Mouse (Mus musculus) right cerebral cortex, postnatal 10 days (tissue): ENCODE measurements at regions not wholly inside any gene's neighbourhood (a gene's known extent, or its start where the extent isn't known, plus 50 kb on each side); places are given as distances from the start of the nearest gene placed in this dataset.
"Not testable (repeated sequence)": the region's sequence is repeated elsewhere in the genome, so short reads cannot be mapped to it uniquely, and the experiment has no call there.

Source experiments
- DNase-seq, 2 experiments: peaks; one replicate each; pipeline ENCODE4 v3.0.0; 2021; ENCODE audit warnings: low spot score in 2 of 2

- DNase-seq = no peak
These were observed 53.3 kb upstream of the Creb5 start for GRCm38 (mm10) chr6:53233777-53234176.

GRCm38 (mm10) chr6:53232616-53233015 lies 54.5 kb upstream of the Creb5 start:
- DNase-seq = no peak

GRCm38 (mm10) chr6:53229350-53229749 lies 57.7 kb upstream of the Creb5 start:
- no peak for DNase-seq

GRCm38 (mm10) chr6:53222104-53222503 lies 65.0 kb upstream of the Creb5 start:
- DNase-seq = no peak

- DNase-seq = no peak
These were observed 65.4 kb upstream of the Creb5 start for GRCm38 (mm10) chr6:53221668-53222005.

- peak; percentile 26 to 39 for DNase-seq
These were observed 66.0 kb upstream of the Creb5 start for GRCm38 (mm10) chr6:53220784-53221667.

GRCm38 (mm10) chr6:53218871-53219286 lies 68.2 kb upstream of the Creb5 start:
- DNase-seq = peak; percentile 27 to 40

GRCm38 (mm10) chr6:53217234-53218015 lies 69.6 kb upstream of the Creb5 start:
- DNase-seq = peak; percentile 39 to 59

GRCm38 (mm10) chr6:53216715-53217114 lies 70.4 kb upstream of the Creb5 start:
- no peak for DNase-seq

- DNase-seq = peak; percentile 43 to 51
These were observed 75.7 kb upstream of the Creb5 start for GRCm38 (mm10) chr6:53211420-53211819.

GRCm38 (mm10) chr6:53209398-53209797 lies 77.7 kb upstream of the Creb5 start:
- DNase-seq = no peak

GRCm38 (mm10) chr6:53208474-53208873 lies 78.6 kb upstream of the Creb5 start:
- DNase-seq = no peak

GRCm38 (mm10) chr6:53207781-53208180 lies 79.3 kb upstream of the Creb5 start:
- DNase-seq = no peak

- no peak for DNase-seq
These were observed 79.7 kb upstream of the Creb5 start for GRCm38 (mm10) chr6:53207361-53207760.

- peak; percentile 60 to 64 for DNase-seq
These were observed 85.7 kb upstream of the Creb5 start for GRCm38 (mm10) chr6:53201281-53201956.

GRCm38 (mm10) chr6:53199474-53199873 lies 87.6 kb upstream of the Creb5 start:
- peak in 1 of 2 experiments; percentile 65 for DNase-seq

- not testable (repeated sequence) for DNase-seq
These were observed 104.9 kb upstream of the Creb5 start for GRCm38 (mm10) chr6:53182131-53182530.

- DNase-seq = peak; percentile 44 to 68
These were observed 96.0 kb upstream of the Jazf1 start for GRCm38 (mm10) chr6:53164423-53164841.

GRCm38 (mm10) chr6:53163091-53163490 lies 94.7 kb upstream of the Jazf1 start:
- no peak for DNase-seq

- no peak for DNase-seq
These were observed 93.2 kb upstream of the Jazf1 start for GRCm38 (mm10) chr6:53161627-53162026.

GRCm38 (mm10) chr6:53154621-53155020 lies 86.2 kb upstream of the Jazf1 start:
- DNase-seq = no peak

- no peak for DNase-seq
These were observed 79.0 kb upstream of the Jazf1 start for GRCm38 (mm10) chr6:53147478-53147877.
